In the genomic region with DNA sequence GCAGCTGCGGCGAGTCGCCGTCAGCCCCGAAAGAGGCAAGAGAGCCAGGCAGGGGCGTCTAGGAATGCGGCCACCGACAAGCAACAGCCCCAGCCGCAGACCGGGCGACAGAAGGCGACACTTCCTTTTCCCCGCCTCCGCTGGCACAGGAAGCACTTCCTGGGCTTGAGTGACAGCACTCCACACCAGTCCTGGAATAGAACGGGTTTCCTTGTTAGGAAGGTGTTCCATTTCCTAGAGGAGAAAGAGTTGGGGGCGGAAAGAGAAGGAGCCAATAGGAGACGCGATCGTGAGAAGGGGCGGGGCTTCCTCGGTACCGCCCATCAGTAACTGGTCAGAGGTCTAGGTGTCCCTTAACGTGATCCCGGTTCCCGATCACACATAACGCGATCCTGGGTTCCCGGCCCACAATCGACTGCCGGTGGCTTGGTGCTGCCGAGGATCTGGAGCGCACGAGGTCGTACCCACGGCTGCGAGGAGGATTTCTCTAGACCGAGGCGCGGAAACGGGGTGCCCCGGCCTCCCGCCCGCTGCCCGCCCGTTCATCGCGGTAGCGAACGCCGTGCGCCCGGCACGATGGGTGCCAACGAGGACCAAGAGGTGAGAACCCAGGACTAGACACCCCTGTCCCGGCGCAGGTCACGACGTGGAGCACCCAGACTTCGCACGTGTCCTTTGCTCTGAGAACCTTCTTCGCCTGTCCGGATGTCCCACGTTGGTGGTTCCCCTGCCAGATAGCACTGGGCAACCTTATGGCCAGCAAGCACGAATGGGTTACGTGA, we compare ENCODE assay signal across 8 mouse cellular contexts. TPM values are rescaled to one million over a fixed set of nuclear protein-coding genes. Genes with fewer than 3 reads are reported as not detected.
DNase-seq lines count a peak whose midpoint lies in the region; ATAC-seq and TF ChIP-seq lines count a peak whose summit lies in the region.

A gene (minus strand): TSS at position 127 of the 782 bp plus-strand sequence.
A gene (plus strand): TSS at position 321 of the 782 bp plus-strand sequence.

- peaks cover 41% of the 10 kb centered on the region for H3K36me3 ChIP-seq in megakaryocyte, embryonic 14.5 days (replicated peaks; ENCODE audit: low read length)

- no peaks in the 10 kb centered on the region for H3K9me3 ChIP-seq in megakaryocyte, embryonic 14.5 days

- no peaks in the 10 kb centered on the region for H3K27me3 ChIP-seq in megakaryocyte, embryonic 14.5 days (replicated peaks)

- TF ChIP-seq POLR2A in cortical plate, adult 2 months (IDR thresholded peaks at IDR 0.05; ENCODE audit: extremely low read depth, insufficient read depth, low read length) = peak; percentile 77

- ATAC-seq in activated CD4-positive, CD25-positive, alpha-beta regulatory T cell, adult 4 months = peak; percentile 99

- TF ChIP-seq CTCF in cortical plate, adult 2 months (IDR thresholded peaks at IDR 0.05; ENCODE audit: extremely low read depth, insufficient read depth, low read length) = no peak

- peaks cover 2% of the 10 kb centered on the region; the same call in 1 of the 2 replicates for H3K4me1 ChIP-seq in cortical plate, adult 2 months (ENCODE audit: control insufficient read depth, insufficient read depth, low read length)
- peaks cover 33% of the 10 kb centered on the region for H3K4me1 ChIP-seq in megakaryocyte, embryonic 14.5 days

- peak; percentile 96 for DNase-seq in gastrocnemius, adult 8-10 months (ENCODE audit: low spot score in 2 of 2)
- peak; percentile 96 for DNase-seq in hindlimb bud, embryonic 11.5 days (ENCODE audit: extremely low spot score, low read depth, low spot score)
- peak; percentile 91 to 98 for DNase-seq in left cerebral cortex, adult 8-10 months (ENCODE audit: low spot score in 2 of 2)
- DNase-seq in right cerebral cortex, postnatal 10 days (ENCODE audit: low spot score in 2 of 2) = peak; percentile 97 to 99
- peak; percentile 90 for DNase-seq in urinary bladder, postnatal 25 days (ENCODE audit: low spot score)

- H3K4me3 ChIP-seq in cortical plate, adult 2 months (ENCODE audit: insufficient read depth, low read length) = peak within 1 kb of the TSS; percentile 90
- peak within 1 kb of the TSS; percentile 100 for H3K4me3 ChIP-seq in megakaryocyte, embryonic 14.5 days (replicated peaks)

- peak within 1 kb of the TSS; percentile 46; the same call in 1 of the 2 replicates for H3K27ac ChIP-seq in cortical plate, adult 2 months (ENCODE audit: insufficient read depth, low read length)

RNA-seq across cellular contexts. Expression of the first gene that starts in this region (rescaled TPM):
- 10 to 100 TPM; 17.2 to 21.3 TPM for polyA plus RNA-seq in activated CD4-positive, CD25-positive, alpha-beta regulatory T cell, adult 4 months (2017; shearing (Covaris generic))
- polyA plus RNA-seq in cortical plate, adult 2 months (2012; rRNA removed) = 42.8 and 43.4 TPM in 2 replicates
- total RNA-seq in gastrocnemius, adult 8-10 months (2022) = 10 to 100 TPM; 19.7 to 21.9 (median 21.5) TPM
- total RNA-seq in left cerebral cortex, adult 8-10 months (2022) = 10 to 100 TPM; 51.7 to 59.0 (median 54.9) TPM
- 2.3 and 3.4 TPM in 2 replicates for polyA plus RNA-seq in megakaryocyte, embryonic 14.5 days (2012; ENCODE audit: insufficient read depth, low replicate concordance)

RNA-seq across cellular contexts. Expression of the second gene that starts in this region (rescaled TPM):
- polyA plus RNA-seq in activated CD4-positive, CD25-positive, alpha-beta regulatory T cell, adult 4 months (2017; shearing (Covaris generic)) = 10 to 100 TPM; 25.1 to 25.8 TPM
- polyA plus RNA-seq in cortical plate, adult 2 months (2012; rRNA removed) = 19.7 and 21.4 TPM in 2 replicates
- total RNA-seq in gastrocnemius, adult 8-10 months (2022) = 10 to 100 TPM; 27.7 to 34.8 (median 29.0) TPM
- total RNA-seq in left cerebral cortex, adult 8-10 months (2022) = 10 to 100 TPM; 29.7 to 34.6 (median 31.7) TPM
- 10.9 and 12.3 TPM in 2 replicates for polyA plus RNA-seq in megakaryocyte, embryonic 14.5 days (2012; ENCODE audit: insufficient read depth, low replicate concordance)

Comparison
In these comparisons a context has a peak if more than half of its experiments do, and no peak if none do; other contexts are left out.
1. Peak in every context shown above with its lines: DNase-seq, ATAC-seq, H3K4me3 ChIP-seq and H3K27ac ChIP-seq.